Mouse (Mus musculus) spleen, adult 12 weeks (tissue): ENCODE results near the gene Vtn.
"Not testable (repeated sequence)": the region's sequence is repeated elsewhere in the genome, so short reads cannot be mapped to it uniquely, and the experiment has no call there.

Experiments used
- DNase-seq: peaks from one replicate; pipeline ENCODE4 v3.0.0; 2022; ENCODE audit warnings: low spot score

The Vtn gene

DNA sequence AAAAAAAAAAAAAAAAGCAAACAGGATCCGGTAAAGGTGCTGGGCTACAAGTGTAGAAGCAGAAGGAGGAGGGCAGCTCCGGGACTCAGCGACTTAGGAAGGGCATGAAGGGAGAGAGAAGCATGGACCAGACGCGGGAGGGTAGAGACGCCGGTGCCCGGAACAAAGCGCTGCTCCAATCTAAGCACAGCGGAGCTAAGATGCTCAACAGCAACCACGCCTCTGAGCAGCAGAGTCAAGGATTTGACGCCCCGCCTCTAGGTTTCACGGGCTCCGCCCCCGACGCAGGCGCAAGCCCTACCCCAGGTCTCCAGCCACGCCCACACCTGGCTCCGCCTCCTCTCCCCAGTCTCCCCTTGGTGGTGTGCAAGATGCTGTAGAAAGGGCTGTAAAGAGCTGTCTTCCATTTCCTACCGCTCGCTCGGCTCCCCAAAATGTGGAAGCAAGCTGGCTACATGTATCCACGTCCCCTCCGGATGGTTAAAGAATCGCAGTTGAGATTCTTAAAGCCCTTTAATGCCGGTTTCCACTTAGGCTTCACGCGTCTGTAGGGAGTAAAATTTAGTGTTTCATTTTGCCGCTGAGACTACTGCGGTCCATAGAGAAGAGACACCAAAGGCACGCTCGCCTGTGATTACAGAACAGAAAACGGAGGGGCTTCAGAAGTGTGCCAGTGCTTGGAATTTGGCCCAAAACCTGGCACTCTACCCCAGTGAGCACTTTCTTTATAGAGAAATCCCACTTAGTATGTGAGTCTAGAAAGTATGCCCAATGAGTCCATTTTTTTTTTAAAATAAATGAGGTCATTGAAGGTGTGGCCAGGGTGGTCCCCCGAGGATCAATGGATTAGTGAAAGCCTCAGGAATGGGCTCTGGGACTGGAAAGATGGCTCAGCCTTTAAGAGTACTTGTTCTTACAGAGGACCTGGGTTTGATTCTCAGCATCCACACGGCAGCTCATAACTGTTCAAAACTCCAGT, 1.1 kb upstream of the Vtn start, which contains the start of gene Sarm1:
Gene Sarm1 (minus strand): TSS at position 211 of the 979 bp plus-strand sequence.
- DNase-seq = peak; percentile 87

GRCm38 (mm10) chr11:78499543-78499942, 652 bp downstream of the Vtn start:
- DNase-seq = no peak

GRCm38 (mm10) chr11:78500623-78501202, 1.8 kb downstream of the Vtn start:
- no peak for DNase-seq

DNA sequence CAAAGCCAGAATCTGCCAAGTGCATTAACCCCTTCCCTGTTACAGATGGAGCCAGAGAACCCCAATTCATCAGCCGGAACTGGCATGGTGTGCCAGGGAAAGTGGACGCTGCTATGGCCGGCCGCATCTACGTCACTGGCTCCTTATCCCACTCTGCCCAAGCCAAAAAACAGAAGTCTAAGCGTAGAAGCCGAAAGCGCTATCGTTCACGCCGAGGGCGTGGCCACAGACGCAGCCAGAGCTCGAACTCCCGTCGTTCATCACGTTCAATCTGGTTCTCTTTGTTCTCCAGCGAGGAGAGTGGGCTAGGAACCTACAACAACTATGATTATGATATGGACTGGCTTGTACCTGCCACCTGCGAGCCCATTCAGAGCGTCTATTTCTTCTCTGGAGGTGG, 2.6 kb downstream of the Vtn start:
- DNase-seq = no peak

- DNase-seq = no peak
Measured at GRCm38 (mm10) chr11:78502909-78503650, 4.2 kb downstream of the Vtn start, which contains the start of gene Sebox. Gene Sebox (plus strand): TSS chr11:78503447.

DNA sequence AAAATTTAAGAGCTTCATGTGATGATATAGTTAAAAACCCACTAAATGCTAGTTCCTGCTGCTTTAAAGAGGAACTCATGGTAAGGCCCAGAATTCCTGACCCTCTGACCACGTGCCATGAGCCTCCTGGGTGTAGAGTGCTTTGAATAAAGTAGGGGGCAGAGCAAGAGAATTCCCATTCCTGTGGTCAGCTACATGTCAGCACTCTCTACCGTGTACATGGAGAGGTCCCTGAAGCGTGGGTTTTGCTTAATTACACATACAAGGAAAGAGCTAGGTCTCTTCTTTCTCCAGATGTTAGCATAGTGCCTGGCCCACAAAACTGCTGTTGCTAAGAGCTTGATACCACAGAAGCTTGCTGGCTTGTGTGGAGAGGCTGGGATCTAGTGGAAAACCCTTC, 6.5 kb downstream of the Vtn start:
- no peak for DNase-seq

GRCm38 (mm10) chr11:78509148-78509547, 10.3 kb downstream of the Vtn start:
- DNase-seq = no peak

DNA sequence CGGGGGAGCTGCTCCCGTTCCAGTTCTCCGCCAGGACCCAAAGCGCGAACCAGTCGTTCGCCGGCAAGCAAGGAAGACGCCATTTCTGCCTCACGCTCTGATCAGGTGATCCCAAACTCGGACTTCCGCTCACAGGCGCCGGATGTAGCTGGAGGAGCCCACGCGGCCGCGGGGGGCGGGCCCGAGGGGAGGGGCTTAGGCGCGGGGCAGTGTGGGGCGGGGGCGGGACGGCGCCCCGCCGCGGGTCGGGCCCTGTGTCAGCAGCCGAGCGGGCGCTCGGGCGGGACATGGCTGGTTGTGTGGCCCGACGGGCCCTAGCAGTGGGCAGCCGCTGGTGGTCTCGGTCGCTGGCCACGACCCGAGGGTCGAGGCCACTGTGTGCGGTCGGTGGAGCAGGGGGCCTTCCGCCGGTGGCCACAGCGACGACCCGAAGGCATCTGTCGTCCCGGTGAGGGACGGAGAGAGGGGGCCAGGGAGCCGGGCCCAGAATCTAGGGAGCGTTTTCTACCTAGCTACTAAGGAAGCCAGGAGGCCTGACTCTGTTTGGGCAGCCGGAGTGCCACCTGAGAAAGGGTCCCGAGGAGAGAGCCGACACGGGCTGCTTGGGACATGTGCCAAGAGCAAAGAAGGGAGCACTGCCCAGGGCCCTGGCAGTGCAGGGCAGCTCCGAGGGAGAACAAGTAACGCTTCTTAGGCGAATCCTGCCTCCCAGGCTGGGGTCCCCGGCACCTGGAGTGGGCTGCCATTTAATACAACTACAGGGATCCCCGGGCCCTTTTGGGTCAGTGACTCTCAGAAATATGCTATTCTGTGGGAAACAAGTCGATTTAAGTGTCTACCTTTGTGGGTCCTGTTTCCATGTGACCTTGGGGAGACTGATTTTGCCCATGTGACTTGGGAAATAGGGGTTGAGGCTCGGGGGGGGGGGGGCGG, 13.4 kb downstream of the Vtn start, which contains the start of the genes Tmem199 and Poldip2:
Gene Tmem199 (minus strand): TSS at position 148 of the 933 bp plus-strand sequence.
Gene Poldip2 (plus strand): TSS at position 169 of the 933 bp plus-strand sequence.
- peak; percentile 76 for DNase-seq

- no peak for DNase-seq
Measured at GRCm38 (mm10) chr11:78513106-78513790, 14.4 kb downstream of the Vtn start.

DNA sequence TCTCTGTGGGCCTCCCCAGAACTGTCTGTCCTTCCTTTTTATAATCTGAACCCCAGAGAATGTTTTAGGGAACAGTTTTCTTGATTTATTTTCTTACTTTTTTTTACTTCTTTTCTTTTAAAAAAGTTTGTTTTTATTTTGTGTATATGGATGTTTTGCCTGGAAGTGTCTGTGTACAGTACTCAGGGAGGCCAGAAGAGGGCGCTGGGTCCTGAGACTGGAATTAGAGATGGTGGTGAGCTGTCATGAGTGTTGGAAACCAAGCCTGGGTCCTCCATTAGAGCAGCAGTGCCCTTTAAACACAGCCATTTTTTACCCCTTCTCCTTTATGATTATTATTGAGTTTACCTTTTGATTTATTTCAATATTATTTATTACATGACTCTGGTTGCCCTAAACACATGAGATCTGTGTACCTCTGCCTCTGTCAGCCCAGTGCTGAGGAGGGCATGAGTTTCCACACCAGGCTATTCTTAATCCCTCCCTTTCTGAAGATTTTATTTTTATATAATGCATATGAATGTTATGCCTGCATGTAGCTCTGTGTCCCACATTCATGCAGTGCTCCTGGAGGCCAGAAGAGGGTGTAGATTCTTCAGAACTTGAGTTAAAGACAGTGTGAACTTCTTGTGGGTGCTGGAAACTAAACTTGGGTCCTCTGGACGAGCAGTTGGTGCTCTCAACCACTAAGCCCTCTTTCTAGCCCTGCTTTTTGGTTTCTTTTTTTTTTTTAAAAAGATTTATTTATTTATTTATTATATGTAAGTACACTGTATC, 16.8 kb downstream of the Vtn start:
- DNase-seq = no peak

DNA sequence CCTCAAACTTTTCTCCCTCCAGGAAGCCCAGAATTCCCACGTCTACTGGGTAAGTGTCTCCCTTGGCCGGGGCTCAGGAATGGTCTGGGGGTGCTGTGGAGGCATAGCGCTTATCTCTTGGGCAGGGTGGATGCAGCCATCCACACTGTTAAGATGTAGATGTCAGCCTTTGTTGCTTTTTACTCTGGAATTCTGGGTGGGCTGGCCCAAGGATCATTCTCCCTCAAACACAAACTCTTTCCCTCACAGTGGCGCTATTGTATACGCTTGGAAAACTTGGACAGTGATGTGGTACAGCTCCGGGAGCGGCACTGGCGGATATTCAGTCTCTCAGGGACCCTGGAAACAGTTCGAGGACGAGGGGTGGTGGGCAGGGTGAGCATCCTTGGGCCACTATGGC, 20.0 kb downstream of the Vtn start:
- no peak for DNase-seq

- DNase-seq = no peak
Measured at GRCm38 (mm10) chr11:78521880-78522279, 23.0 kb downstream of the Vtn start.

DNA sequence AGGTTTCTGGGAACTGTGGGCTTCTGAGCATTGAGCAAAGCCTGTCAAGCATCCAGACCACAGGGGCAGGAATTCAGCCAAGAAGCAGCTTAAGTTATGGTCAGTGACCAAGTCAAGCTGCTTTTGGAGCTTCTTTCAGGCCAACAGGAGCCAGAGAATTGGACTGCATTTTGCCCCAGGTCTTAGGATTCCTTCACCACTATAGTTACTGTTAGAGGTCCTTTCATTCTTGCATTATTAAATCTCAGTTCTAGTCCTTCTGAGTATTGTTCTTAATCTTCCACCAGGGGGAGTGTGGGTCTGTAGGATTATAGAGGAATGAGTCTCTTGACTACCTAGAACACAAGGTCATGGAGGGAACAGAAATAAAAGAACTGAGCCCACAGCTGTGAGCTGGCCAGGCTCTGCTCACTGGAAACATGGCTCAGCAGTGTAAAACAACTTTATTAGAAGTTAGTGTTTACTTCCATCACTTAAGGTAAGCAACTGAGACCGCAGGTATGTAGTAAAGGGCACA, 23.6 kb downstream of the Vtn start:
- DNase-seq = no peak

DNA sequence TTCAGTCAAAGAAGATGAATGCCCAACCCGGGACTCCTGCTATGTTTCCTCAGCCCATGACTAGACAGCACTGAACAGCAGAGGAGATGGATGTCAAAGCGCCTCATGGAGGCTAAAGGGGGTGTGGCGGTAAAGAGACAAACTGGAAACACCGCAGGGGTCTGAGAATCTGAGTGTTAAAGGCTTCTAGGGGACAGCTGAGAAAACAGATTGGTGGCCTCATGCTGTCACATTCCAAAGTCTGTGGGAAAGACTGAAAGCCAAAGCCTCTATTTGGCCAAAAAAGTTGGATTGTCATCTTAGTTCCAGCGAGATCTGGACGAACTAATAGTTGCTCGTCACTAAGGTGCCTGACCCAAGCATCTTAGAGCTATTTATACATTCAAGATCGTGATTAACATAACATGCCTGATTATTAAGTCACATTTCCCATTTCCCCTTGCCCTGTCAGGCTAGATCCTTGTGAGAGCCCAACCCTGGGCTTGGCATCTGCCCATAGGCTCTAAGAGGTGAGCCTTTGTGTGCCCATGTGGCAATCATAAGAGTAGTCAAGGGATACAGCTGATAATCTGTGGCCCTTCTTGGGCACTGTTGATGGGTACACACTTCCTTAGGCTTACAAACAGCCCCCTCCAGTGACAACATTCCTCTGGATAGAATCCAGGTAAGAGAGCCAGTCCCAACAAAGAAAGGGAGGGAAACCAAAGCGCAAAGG, 24.5 kb downstream of the Vtn start:
- no peak for DNase-seq

DNA sequence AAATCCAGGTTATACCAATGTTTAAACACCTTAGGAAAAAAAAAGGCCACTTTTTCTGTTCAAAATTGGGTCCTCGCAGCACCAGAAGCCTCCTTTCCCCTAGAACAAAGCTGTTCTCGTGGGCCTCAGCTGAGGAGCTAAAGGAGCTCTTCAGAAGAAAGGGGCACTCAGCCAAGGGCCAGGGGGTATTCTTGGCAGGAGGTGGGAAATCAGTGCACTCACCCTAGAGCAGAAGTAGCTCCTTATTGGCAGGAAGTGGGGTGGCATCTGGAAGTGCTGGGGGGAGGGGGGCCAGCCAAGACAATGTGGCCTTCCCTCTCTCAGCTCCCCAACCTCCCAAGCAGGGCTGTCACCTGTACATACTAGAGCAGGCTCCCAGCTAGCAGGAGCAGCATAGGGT, 25.9 kb downstream of the Vtn start:
- DNase-seq = no peak

DNA sequence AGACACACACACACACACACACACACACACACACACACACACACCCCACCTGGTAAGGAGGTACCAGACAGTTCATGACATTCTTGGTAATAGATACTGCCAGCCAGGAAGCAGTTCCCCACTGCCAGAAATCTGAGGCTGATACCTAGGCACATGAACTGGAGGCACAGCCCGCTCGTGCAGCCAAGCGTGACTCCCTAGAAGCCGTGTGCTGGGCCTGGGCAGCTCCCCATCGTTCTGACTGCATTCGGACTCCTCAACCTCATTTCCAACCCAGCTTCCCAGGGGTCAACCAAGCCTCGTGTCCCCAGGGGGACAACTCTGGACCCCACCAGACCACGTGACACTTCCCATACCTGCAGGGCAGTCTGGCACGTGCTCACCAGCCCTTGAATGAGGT, 29.8 kb downstream of the Vtn start:
- DNase-seq = no peak

- no peak for DNase-seq
Measured at GRCm38 (mm10) chr11:78530001-78530400, 31.1 kb downstream of the Vtn start.

- DNase-seq = no peak
Measured at GRCm38 (mm10) chr11:78531046-78531445, 32.2 kb downstream of the Vtn start.

- not testable (repeated sequence) for DNase-seq
Measured at GRCm38 (mm10) chr11:78531515-78531914, 32.6 kb downstream of the Vtn start.
